Mouse (Mus musculus) heart, adult 2 months (tissue): ENCODE results near the gene Tmem204. TPM values are rescaled to one million over a fixed set of nuclear protein-coding genes. Genes with fewer than 3 reads are reported as not detected.

Experiments
- DNase-seq, 2 experiments: peaks; one replicate each; pipeline ENCODE4 v3.0.0; 2021
- H3K27ac ChIP-seq: fragments of 200-600 bp; 2 replicates; pipeline ENCODE4 v1.8.1; 2022
- H3K27me3 ChIP-seq: fragments of 200-500 bp; 2 replicates; pipeline ENCODE4 v1.6.1; 2012; ENCODE audit warnings: mild to moderate bottlenecking, low read length, inconsistent platforms, mixed read lengths; ENCODE audit not compliant: control insufficient read depth, insufficient read depth
- H3K36me3 ChIP-seq: fragments of 200-500 bp; 2 replicates; pipeline ENCODE4 v1.6.1; 2012; ENCODE audit warnings: low read length, inconsistent platforms; ENCODE audit not compliant: control insufficient read depth, insufficient read depth
- H3K4me1 ChIP-seq: fragments of 200-500 bp; 2 replicates; pipeline ENCODE4 v1.6.1; 2011; ENCODE audit warnings: low read length; ENCODE audit not compliant: control insufficient read depth, insufficient read depth
- H3K4me3 ChIP-seq: fragments of 200-600 bp; 2 replicates; pipeline ENCODE4 v1.8.1; 2022
- H3K79me2 ChIP-seq: fragments of 200-500 bp; replicated peaks from 2 replicates; pipeline ENCODE4 v1.6.1; 2012; ENCODE audit warnings: mild to moderate bottlenecking, inconsistent platforms, low read length, moderate library complexity, mixed read lengths; ENCODE audit not compliant: control insufficient read depth, insufficient read depth
- H3K9ac ChIP-seq: fragments of 200-500 bp; 2 replicates; pipeline ENCODE4 v1.6.1; 2012; ENCODE audit warnings: low read depth, mild to moderate bottlenecking, control low read depth, inconsistent platforms, low read length, mixed read lengths
- CTCF ChIP-seq: fragments of 200-600 bp; IDR thresholded peaks from 2 replicates; pipeline ENCODE4 v1.8.1; 2022; ENCODE audit warnings: antibody characterized with exemption, mild to moderate bottlenecking, moderate library complexity
- EP300 ChIP-seq: fragments of 200-500 bp; IDR thresholded peaks from 2 replicates; pipeline ENCODE4 v1.6.1; 2011; ENCODE audit warnings: low read depth, low read length, control low read depth; ENCODE audit not compliant: insufficient read depth
- POLR2A ChIP-seq: fragments of 200-500 bp; IDR thresholded peaks from 2 replicates; pipeline ENCODE4 v1.6.1; 2011; ENCODE audit warnings: mild to moderate bottlenecking, low read depth, low read length, control low read depth; ENCODE audit not compliant: insufficient read depth
- WGBS: fragments of 180-500 bp; shearing (Covaris S2); methylation state at CpG from one replicate; pipeline ENCODE4 v1.1.7; 2018; 5-methylcytosine and 5-hydroxymethylcytosine counted together
- intact Hi-C: fragments of 180-260 bp; cut with DNase I; formaldehyde crosslinking; loops from one replicate; pipeline ENCODE4 v1.15.1; 2025
- polyA plus RNA-seq: library from polyadenylated mRNA; depleted of rRNA; stranded (reverse); fragments of >200 nt; gene quantifications from 2 replicates; pipeline ENCODE4 v1.2.3, GENCODE M21; 2012
- total RNA-seq, 2 experiments: library from RNA; stranded (reverse); gene quantifications; 2 replicates each; pipeline ENCODE4 v1.2.3; 2021

The Tmem204 gene
- total and polyA plus RNA-seq, 3 experiments = 40.0 to 77.3 (median 45.1) TPM

GRCm38 (mm10) chr17:25120406-25120805 lies 37.0 kb upstream of the Tmem204 start, which contains the start of gene Ptx4:
Gene Ptx4 (plus strand): TSS chr17:25120760.
- Histone ChIP-seq H3K36me3 (no peaks in the 10 kb centered on the region), H3K27me3 (no peaks in the 10 kb centered on the region), H3K79me2 (no peaks in the 10 kb centered on the region), H3K9ac (no peak within 1 kb of the TSS), H3K4me3 (no peak within 1 kb of the TSS), H3K4me1 (peaks cover 2% of the 10 kb centered on the region; the same call in 1 of the 2 replicates), H3K27ac (no peak within 1 kb of the TSS)
- peak in 1 of 2 experiments; percentile 34 for DNase-seq
- intact Hi-C loops = no loop called here
- TF ChIP-seq EP300 (no peak), POLR2A (no peak), CTCF (no peak)
- WGBS = 17% methylated on average over 3 of the region's 3 CpGs

GRCm38 (mm10) chr17:25117263-25117662 lies 33.9 kb upstream of the Tmem204 start:
- DNase-seq = no peak
- no peak for TF ChIP-seq POLR2A
- peak; percentile 70 for TF ChIP-seq CTCF

GRCm38 (mm10) chr17:25115664-25116432 lies 32.5 kb upstream of the Tmem204 start, which contains the start of gene Telo2:
Gene Telo2 (minus strand): TSS chr17:25115967.
- H3K9ac ChIP-seq = peak within 1 kb of the TSS; percentile 74
- H3K79me2 ChIP-seq = no peaks in the 10 kb centered on the region
- no peaks in the 10 kb centered on the region for H3K27me3 ChIP-seq
- TF ChIP-seq EP300 (peak; percentile 57; the same call in 1 of the 2 replicates), CTCF (0 out of 2 replicates have a peak, but pooled peaks have one; percentile 4), POLR2A (peak; percentile 83)
- peak within 1 kb of the TSS; percentile 81 for H3K27ac ChIP-seq
- peak within 1 kb of the TSS; percentile 60 for H3K4me3 ChIP-seq
- DNase-seq = peak; percentile 94 to 97
- no peaks in the 10 kb centered on the region for H3K36me3 ChIP-seq
- WGBS = 3% methylated on average over 40 of the region's 40 CpGs
- intact Hi-C loops = loop anchor here (2.0 to 5.0 kb wide), 3 partner anchors 17 to 156 kb away; partner anchors contain the start of genes Clcn7, Tmem204 and Ube2i
- H3K4me1 ChIP-seq = peaks cover 10% of the 10 kb centered on the region

More at GRCm38 (mm10) chr17:25117263-25117662, 33.9 kb upstream of the Tmem204 start:
- WGBS = 34% methylated on average over 4 of the region's 4 CpGs
- intact Hi-C loops = loop anchor here (2.0 to 5.0 kb wide), 2 partner anchors 16 to 155 kb away; partner anchors contain the start of genes Clcn7 and Ube2i
- Histone ChIP-seq H3K4me3 (no peak overlapping the region), H3K27me3 (no peaks in the 10 kb centered on the region), H3K79me2 (no peaks in the 10 kb centered on the region), H3K27ac (no peak overlapping the region), H3K36me3 (no peaks in the 10 kb centered on the region), H3K9ac (no peak overlapping the region), H3K4me1 (peaks cover 7% of the 10 kb centered on the region)

GRCm38 (mm10) chr17:25114908-25115645 lies 31.7 kb upstream of the Tmem204 start:
- no peaks in the 10 kb centered on the region for H3K27me3 ChIP-seq
- H3K9ac ChIP-seq = peak overlapping the region; percentile 74
- intact Hi-C loops = loop anchor here (2.0 to 5.0 kb wide), 2 partner anchors 32 to 157 kb away; partner anchors contain the start of genes Tmem204 and Ube2i
- H3K4me1 ChIP-seq = peaks cover 10% of the 10 kb centered on the region
- no peaks in the 10 kb centered on the region for H3K36me3 ChIP-seq
- no peaks in the 10 kb centered on the region for H3K79me2 ChIP-seq
- no peak for TF ChIP-seq EP300
- TF ChIP-seq CTCF = no peak
- TF ChIP-seq POLR2A = no peak
- 7% methylated on average over 23 of the region's 23 CpGs for WGBS
- peak overlapping the region; percentile 60 for H3K4me3 ChIP-seq
- H3K27ac ChIP-seq = peak overlapping the region; percentile 81
- DNase-seq = peak; percentile 10 to 24

- Histone ChIP-seq H3K4me1 (peaks cover 10% of the 10 kb centered on the region), H3K27ac (peak overlapping the region; percentile 44), H3K4me3 (no peak overlapping the region), H3K27me3 (no peaks in the 10 kb centered on the region), H3K9ac (no peak overlapping the region), H3K79me2 (no peaks in the 10 kb centered on the region), H3K36me3 (no peaks in the 10 kb centered on the region)
- DNase-seq = peak in 1 of 2 experiments; percentile 36
- intact Hi-C loops = no loop called here
- WGBS = 43% methylated on average over 3 of the region's 3 CpGs
- TF ChIP-seq CTCF (no peak), EP300 (no peak), POLR2A (no peak)
Observed at GRCm38 (mm10) chr17:25112423-25112810, 29.0 kb upstream of the Tmem204 start.
